Mouse (Mus musculus) intestine, embryonic 14.5 days (tissue): ENCODE results near the gene Armcx1. TPM values are rescaled to one million over a fixed set of nuclear protein-coding genes. Genes with fewer than 3 reads are reported as not detected.
"Not testable (repeated sequence)": the region's sequence is repeated elsewhere in the genome, so short reads cannot be mapped to it uniquely, and the experiment has no call there.

Experiments used
- ATAC-seq: fragments of 200-750 bp; cut with Nextera tagmentation; replicated peaks from 2 replicates; pipeline ENCODE4 v1.8.0; 2017; ENCODE audit warnings: low read depth, moderate number of reproducible peaks, moderate TSS enrichment, moderate library complexity; ENCODE audit not compliant: low FRiP score, low TSS enrichment
- DNase-seq: peaks from one replicate; pipeline ENCODE4 v3.0.0-alpha.2; 2018; ENCODE audit warnings: low spot score
- H3K27ac ChIP-seq: fragments of 300-500 bp; sonication (generic); 2 replicates; pipeline ENCODE4 v1.5.1; 2014; ENCODE audit warnings: low read depth, mild to moderate bottlenecking, control low read depth
- H3K27me3 ChIP-seq: fragments of 300-500 bp; sonication (generic); replicated peaks from 2 replicates; pipeline ENCODE4 v1.6.1; 2014; ENCODE audit warnings: low read length, control low read depth; ENCODE audit not compliant: control insufficient read depth, insufficient read depth
- H3K36me3 ChIP-seq: fragments of 300-500 bp; sonication (generic); 2 replicates; pipeline ENCODE4 v1.6.1; 2014; ENCODE audit warnings: low read length, control low read depth; ENCODE audit not compliant: control insufficient read depth, insufficient read depth
- H3K4me1 ChIP-seq: fragments of 300-500 bp; sonication (generic); replicated peaks from 2 replicates; pipeline ENCODE4 v1.6.1; 2014; ENCODE audit warnings: low read length, control low read depth, mixed read lengths; ENCODE audit not compliant: control insufficient read depth, insufficient read depth
- H3K4me2 ChIP-seq: fragments of 300-500 bp; sonication (generic); 2 replicates; pipeline ENCODE4 v1.6.1; 2014; ENCODE audit warnings: low read length
- H3K4me3 ChIP-seq: fragments of 300-500 bp; sonication (generic); 2 replicates; pipeline ENCODE4 v1.5.1; 2014; ENCODE audit warnings: low read depth, low read length, control low read depth, mixed read lengths
- H3K9ac ChIP-seq: fragments of 300-500 bp; sonication (generic); 2 replicates; pipeline ENCODE4 v1.6.1; 2014; ENCODE audit warnings: mild to moderate bottlenecking, low read length
- H3K9me3 ChIP-seq: fragments of 300-500 bp; sonication (generic); 2 replicates; pipeline ENCODE4 v1.6.1; 2016; ENCODE audit warnings: low read length, control low read depth; ENCODE audit not compliant: control insufficient read depth
- WGBS: fragments of 180-500 bp; shearing (Covaris S2); extraction: QIAGEN DNeasy Blood & Tissue Kit; methylation state at CpG from one replicate; pipeline ENCODE4 v1.1.7; 2014; 5-methylcytosine and 5-hydroxymethylcytosine counted together
- polyA plus RNA-seq: library from polyadenylated mRNA; unstranded; fragments of >200 nt; fragmentation: Nextera tagmentation; extraction: Ambion mirVana; gene quantifications from 2 replicates; pipeline ENCODE4 v1.2.1, GENCODE M21; 2014

Gene Armcx1
- polyA plus RNA-seq, 1 experiment from 2014 or later: 40.7 TPM

- Histone ChIP-seq H3K36me3 (peaks cover 34% of the 10 kb centered on the region), H3K27me3 (no peaks in the 10 kb centered on the region), H3K4me3 (no peak overlapping the region), H3K27ac (no peak overlapping the region), H3K4me1 (no peaks in the 10 kb centered on the region), H3K9ac (no peak overlapping the region), H3K9me3 (no peaks in the 10 kb centered on the region), H3K4me2 (no peak overlapping the region)
- WGBS: 92% methylated on average over 2 of the region's 2 CpGs
- DNase-seq (no peak), ATAC-seq (no peak)
These were observed 26.2 kb upstream of the Armcx1 start for GRCm38 (mm10) chrX:134691540-134691935.

- Histone ChIP-seq H3K36me3 (peaks cover 11% of the 10 kb centered on the region; the same call in 1 of the 2 replicates), H3K4me3 (no peak overlapping the region), H3K9me3 (no peaks in the 10 kb centered on the region), H3K27ac (no peak overlapping the region), H3K9ac (no peak overlapping the region), H3K4me2 (no peak overlapping the region), H3K27me3 (no peaks in the 10 kb centered on the region), H3K4me1 (no peaks in the 10 kb centered on the region)
- ATAC-seq (no peak), DNase-seq (no peak)
- 35% methylated on average over 3 of the region's 3 CpGs for WGBS
These were observed 900 bp upstream of the Armcx1 start for GRCm38 (mm10) chrX:134716863-134717262.

GRCm38 (mm10) chrX:134718524-134718923, 761 bp downstream of the Armcx1 start:
- Histone ChIP-seq H3K27me3 (no peaks in the 10 kb centered on the region), H3K9me3 (no peaks in the 10 kb centered on the region), H3K4me3 (peak overlapping the region; percentile 53), H3K36me3 (peaks cover 11% of the 10 kb centered on the region; the same call in 1 of the 2 replicates), H3K4me1 (no peaks in the 10 kb centered on the region), H3K27ac (peak overlapping the region; percentile 95), H3K9ac (peak overlapping the region; percentile 66), H3K4me2 (peak overlapping the region; percentile 48)
- peak; percentile 86 for ATAC-seq
- WGBS: 19% methylated on average over 14 of the region's 14 CpGs
- DNase-seq: peak; percentile 72

DNA sequence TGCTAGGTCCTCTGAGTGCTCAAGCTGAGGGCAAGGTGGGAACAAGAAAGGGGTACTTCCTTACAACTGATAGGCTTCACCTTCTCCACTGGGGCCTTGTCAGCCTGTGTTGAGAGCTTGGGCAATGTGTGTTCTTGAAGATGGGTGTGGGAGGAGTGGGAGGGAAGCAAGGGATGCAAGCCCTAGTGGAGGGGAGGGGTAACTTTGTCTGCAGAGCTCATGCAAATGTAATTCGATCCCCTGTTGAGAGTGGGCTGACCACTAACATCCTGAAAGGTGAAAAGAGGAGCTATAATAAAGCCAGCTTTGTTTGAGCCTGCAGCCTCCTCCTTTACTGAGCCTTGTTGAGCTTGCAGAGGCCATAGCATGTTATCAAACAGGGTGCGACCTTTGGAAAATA, 6.0 kb downstream of the Armcx1 start:
- 0 out of 2 replicates have a peak, but pooled peaks have one; percentile 50 for ATAC-seq
- WGBS: 15% methylated on average over 1 of the region's 2 CpGs
- not testable (repeated sequence) for H3K27ac ChIP-seq, H3K4me3 ChIP-seq, H3K27me3 ChIP-seq, H3K9me3 ChIP-seq, DNase-seq, H3K4me1 ChIP-seq, H3K4me2 ChIP-seq, H3K9ac ChIP-seq
- peaks cover 11% of the 10 kb centered on the region; the same call in 1 of the 2 replicates for H3K36me3 ChIP-seq

DNA sequence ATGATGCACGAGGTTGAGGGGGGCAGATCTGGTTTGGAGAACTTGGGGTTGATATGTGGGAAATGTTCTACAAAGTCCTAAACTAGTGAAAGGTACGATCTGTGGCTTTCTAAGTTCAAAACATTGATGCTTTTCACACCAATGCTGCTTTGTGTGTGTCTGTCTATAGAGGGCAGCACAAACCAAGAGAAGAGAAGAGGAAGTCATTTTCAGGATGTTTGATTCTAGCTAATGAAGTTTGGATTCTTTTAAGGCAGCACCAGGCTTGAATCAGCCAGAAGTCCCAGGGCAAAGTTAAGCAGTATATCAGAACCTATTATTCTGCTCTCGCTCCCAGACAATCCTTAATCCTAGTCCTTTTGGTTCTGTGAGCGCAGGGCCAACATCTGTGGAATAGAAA, 12.0 kb downstream of the Armcx1 start:
- DNase-seq: no peak
- ATAC-seq: no peak
- Histone ChIP-seq H3K9ac (no peak overlapping the region), H3K4me1 (no peaks in the 10 kb centered on the region), H3K9me3 (no peaks in the 10 kb centered on the region), H3K27me3 (0 out of 2 replicates have a peak, but pooled peaks cover 5% of the 10 kb centered on the region), H3K27ac (no peak overlapping the region), H3K36me3 (no peaks in the 10 kb centered on the region), H3K4me3 (no peak overlapping the region), H3K4me2 (no peak overlapping the region)
- WGBS: 40% methylated on average over 4 of the region's 4 CpGs

GRCm38 (mm10) chrX:134737796-134738195, 20.0 kb downstream of the Armcx1 start:
- Histone ChIP-seq H3K36me3 (no peaks in the 10 kb centered on the region), H3K9ac (no peak overlapping the region), H3K27me3 (0 out of 2 replicates have a peak, but pooled peaks cover 7% of the 10 kb centered on the region), H3K4me2 (no peak overlapping the region), H3K27ac (no peak overlapping the region), H3K4me1 (no peaks in the 10 kb centered on the region), H3K4me3 (no peak overlapping the region), H3K9me3 (no peaks in the 10 kb centered on the region)
- DNase-seq: no peak
- 86% methylated on average over 1 of the region's 1 CpGs for WGBS
- ATAC-seq: no peak

DNA sequence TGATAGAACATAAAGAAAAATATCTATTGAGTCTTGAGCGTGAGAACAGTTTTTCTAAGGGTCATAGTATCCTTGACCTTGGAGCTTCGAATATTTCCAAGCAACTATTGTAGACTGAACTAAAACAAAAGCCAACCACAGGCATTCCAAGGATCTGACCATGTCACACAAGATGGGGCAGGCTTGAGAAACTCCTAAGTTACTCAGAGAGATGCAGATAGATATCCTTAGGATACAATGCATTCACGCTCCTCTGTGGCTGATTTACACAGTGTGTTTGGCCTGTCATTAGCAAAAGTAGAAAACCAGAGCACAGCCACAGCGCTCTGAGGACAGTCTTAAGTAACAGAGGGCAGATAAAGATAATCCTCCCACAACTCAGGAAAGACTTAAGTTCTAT, 21.4 kb downstream of the Armcx1 start:
- ATAC-seq (no peak), DNase-seq (no peak)
- 0 out of 2 replicates have a peak, but pooled peaks cover 5% of the 10 kb centered on the region for H3K27me3 ChIP-seq
- H3K9ac ChIP-seq: no peak overlapping the region
- H3K9me3 ChIP-seq: no peaks in the 10 kb centered on the region
- H3K36me3 ChIP-seq: no peaks in the 10 kb centered on the region
- no peak overlapping the region for H3K4me2 ChIP-seq
- H3K27ac ChIP-seq: no peak overlapping the region
- 66% methylated on average over 4 of the region's 4 CpGs for WGBS
- H3K4me1 ChIP-seq: no peaks in the 10 kb centered on the region
- no peak overlapping the region for H3K4me3 ChIP-seq

- no peak overlapping the region for H3K9ac ChIP-seq
- H3K36me3 ChIP-seq: no peaks in the 10 kb centered on the region
- no peak overlapping the region for H3K4me2 ChIP-seq
- 0 out of 2 replicates have a peak, but pooled peaks cover 2% of the 10 kb centered on the region for H3K27me3 ChIP-seq
- ATAC-seq: no peak
- no peaks in the 10 kb centered on the region for H3K4me1 ChIP-seq
- H3K9me3 ChIP-seq: no peaks in the 10 kb centered on the region
- no peak overlapping the region for H3K27ac ChIP-seq
- no peak for DNase-seq
- WGBS: 65% methylated on average over 5 of the region's 5 CpGs
- no peak overlapping the region for H3K4me3 ChIP-seq
These were observed 24.1 kb downstream of the Armcx1 start for GRCm38 (mm10) chrX:134741862-134742261.

DNA sequence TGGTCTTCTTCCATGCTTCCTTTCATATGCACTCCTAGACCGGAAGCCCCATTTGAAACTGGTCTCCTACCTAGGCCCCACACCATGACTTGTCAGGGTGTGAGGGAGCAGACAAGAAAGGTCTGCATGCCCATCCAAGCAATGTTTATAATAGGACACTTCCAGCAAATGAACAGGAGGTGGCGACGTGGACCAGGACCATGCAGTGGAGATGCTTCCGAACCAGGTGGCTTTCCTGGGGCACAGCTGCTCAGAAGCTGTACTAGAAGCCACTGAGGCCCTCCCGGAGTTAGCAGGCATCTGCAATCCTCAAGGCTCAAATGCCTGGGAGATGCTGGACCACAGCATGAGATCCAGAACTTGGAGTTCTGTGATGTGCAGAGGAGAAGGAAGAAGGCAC, 28.7 kb downstream of the Armcx1 start:
- Histone ChIP-seq H3K27me3 (0 out of 2 replicates have a peak, but pooled peaks cover 2% of the 10 kb centered on the region), H3K4me3 (no peak overlapping the region), H3K36me3 (no peaks in the 10 kb centered on the region), H3K27ac (no peak overlapping the region), H3K4me2 (no peak overlapping the region), H3K9me3 (no peaks in the 10 kb centered on the region), H3K9ac (no peak overlapping the region), H3K4me1 (peaks cover 4% of the 10 kb centered on the region; the same call in 1 of the 2 replicates)
- DNase-seq: no peak
- 18% methylated on average over 5 of the region's 5 CpGs for WGBS
- ATAC-seq: no peak
